ENCODE assay signal across 15 mouse cellular contexts in genomic region chr5:122894821-122895220, GRCm38 (mm10). TPM values are rescaled to one million over a fixed set of nuclear protein-coding genes. Genes with fewer than 3 reads are reported as not detected.
DNase-seq lines count a peak whose midpoint lies in the region; ATAC-seq and TF ChIP-seq lines count a peak whose summit lies in the region.
"Had no signal": no experiment of that assay in that cellular context is flagged by ENCODE, and none has a peak within 500 bp of the region (broad histone marks: within the 10 kb centered on the region; RNA-seq: fewer than 3 reads in every experiment).

No protein-coding gene starts in this region.

- no peaks in the 10 kb centered on the region for H3K36me3 ChIP-seq in heart, embryonic 16.5 days (ENCODE audit: control insufficient read depth, insufficient read depth)
- no peaks in the 10 kb centered on the region for H3K36me3 ChIP-seq in spleen, adult 2 months (ENCODE audit: control insufficient read depth, insufficient read depth, low read length)
- no peaks in the 10 kb centered on the region; the same call in 1 of the 2 replicates for H3K36me3 ChIP-seq in liver, embryonic 12.5 days

- H3K4me3 ChIP-seq in heart, embryonic 16.5 days (ENCODE audit: low read length): no peak overlapping the region
- H3K4me3 ChIP-seq in spleen, adult 2 months (ENCODE audit: extremely low read depth, insufficient read depth, insufficient read length): no peak overlapping the region
- H3K4me3 ChIP-seq in liver, embryonic 12.5 days: no peak overlapping the region

- no peak overlapping the region; the same call in 1 of the 2 replicates for H3K9ac ChIP-seq in heart, embryonic 16.5 days (ENCODE audit: low read length)
- no peak overlapping the region for H3K9ac ChIP-seq in liver, embryonic 12.5 days

- H3K4me2 ChIP-seq in heart, embryonic 16.5 days (ENCODE audit: low read depth, low read length): no peak overlapping the region
- no peak overlapping the region for H3K4me2 ChIP-seq in liver, embryonic 12.5 days

- TF ChIP-seq CTCF in spleen, adult 2 months (IDR thresholded peaks at IDR 0.05; ENCODE audit: extremely low read depth, insufficient read depth, insufficient read length, insufficient replicate concordance): no peak

- DNase-seq in heart, adult 8-10 months (ENCODE audit: low spot score): no peak
- peak in 1 of 2 experiments; percentile 34 for DNase-seq in spleen, adult 2 months (ENCODE audit: low read depth in 1 of 2, low spot score in 2 of 2)
- DNase-seq in spleen, postnatal 4 days (ENCODE audit: low spot score in 2 of 2): no peak
- DNase-seq in frontal cortex, postnatal 36 days (ENCODE audit: low spot score in 2 of 2): no peak
- DNase-seq in ovary, postnatal 10 days (ENCODE audit: low spot score): no peak
- DNase-seq: adrenal gland, adult 8-10 months; cerebellum, adult 18-20 months; gastrocnemius, postnatal 14 days; kidney, postnatal 25 days; lung, postnatal 4 days; thymus, postnatal 25 days had no signal

- no peaks in the 10 kb centered on the region for H3K27me3 ChIP-seq in heart, embryonic 16.5 days (ENCODE audit: control insufficient read depth, insufficient read depth, low read length)
- no peaks in the 10 kb centered on the region for H3K27me3 ChIP-seq in spleen, adult 2 months (ENCODE audit: control insufficient read depth, insufficient read depth, low read length)
- H3K27me3 ChIP-seq in liver, embryonic 12.5 days (replicated peaks): no peaks in the 10 kb centered on the region
- H3K27me3 ChIP-seq: Patski had no signal

- H3K4me1 ChIP-seq in heart, embryonic 16.5 days (ENCODE audit: control insufficient read depth, insufficient read depth, low read length): peaks cover 20% of the 10 kb centered on the region
- peaks cover 17% of the 10 kb centered on the region; the same call in 1 of the 2 replicates for H3K4me1 ChIP-seq in spleen, adult 2 months (ENCODE audit: control insufficient read depth, insufficient read depth, insufficient read length)
- H3K4me1 ChIP-seq in liver, embryonic 12.5 days: peaks cover 56% of the 10 kb centered on the region

- TF ChIP-seq POLR2A in spleen, adult 2 months (IDR thresholded peaks at IDR 0.05; ENCODE audit: low read depth, low read length): no peak

- H3K9me3 ChIP-seq in heart, embryonic 16.5 days (replicated peaks; ENCODE audit: control insufficient read depth, low read length): no peaks in the 10 kb centered on the region
- no peaks in the 10 kb centered on the region for H3K9me3 ChIP-seq in liver, embryonic 12.5 days (replicated peaks)

- 69% methylated on average over 4 of the region's 4 CpGs for WGBS in heart, embryonic 16.5 days
- 24% methylated on average over 4 of the region's 4 CpGs for WGBS in spleen, adult 2 months
- 65% methylated on average over 4 of the region's 4 CpGs for WGBS in liver, embryonic 12.5 days (ENCODE audit: insufficient replicate concordance)

- ATAC-seq in heart, embryonic 16.5 days (replicated peaks; ENCODE audit: extremely low read depth, insufficient read depth, low FRiP score): no peak
- no peak for ATAC-seq in liver, embryonic 12.5 days
- ATAC-seq: forebrain, embryonic 14.5 days; Patski had no signal

- 0 out of 2 replicates have a peak overlapping the region, but pooled peaks have one; percentile 4 for H3K27ac ChIP-seq in heart, embryonic 16.5 days (ENCODE audit: low read length)
- peak overlapping the region; percentile 50; the same call in 1 of the 2 replicates for H3K27ac ChIP-seq in spleen, adult 2 months (ENCODE audit: insufficient read depth, low read length)
- H3K27ac ChIP-seq in liver, embryonic 12.5 days: peak overlapping the region; percentile 2; the same call in 1 of the 2 replicates

RNA-seq across cellular contexts. Expression of gene Rnf34, which starts 45.0 kb away (rescaled TPM):
- 32.6 and 35.9 TPM in 2 replicates for polyA plus RNA-seq in heart, embryonic 16.5 days (2015; fragmentation: Nextera tagmentation; extraction: Ambion mirVana)
- 10 to 100 TPM; 30.7 to 39.8 (median 35.3) TPM for total RNA-seq in heart, adult 8-10 months (2022)
- 7.0 and 9.9 TPM in 2 replicates for polyA plus RNA-seq in spleen, adult 2 months (2012; rRNA removed)
- 14.4 and 14.9 TPM in 2 replicates for polyA plus RNA-seq in liver, embryonic 12.5 days (2016; fragmentation: Nextera tagmentation; extraction: Ambion mirVana)
